Mouse (Mus musculus) left cerebral cortex, postnatal 10 days (tissue): ENCODE measurements around the gene Fmnl2. TPM values are rescaled to one million over a fixed set of nuclear protein-coding genes. Genes with fewer than 3 reads are reported as not detected.

Experiments used
- DNase-seq, 2 experiments: peaks; one replicate each; pipeline ENCODE4 v3.0.0; 2021 to 2022; ENCODE audit warnings: low spot score in 2 of 2, mixed read lengths in 1 of 2; ENCODE audit errors: extremely low spot score in 1 of 2
- intact Hi-C: fragments of 180-260 bp; cut with DNase I; formaldehyde crosslinking; loops from one replicate; pipeline ENCODE4 v1.15.1; 2025
- total RNA-seq, 2 experiments: library from RNA; stranded (reverse); gene quantifications; 2 replicates each; pipeline ENCODE4 v1.2.3; 2021

Gene Fmnl2
- total RNA-seq, 2 experiments from 2014 or later = 41.5 to 42.7 TPM

- no peak for DNase-seq
- intact Hi-C loops = no loop called here
Measured at GRCm38 (mm10) chr2:52993241-52993640, 135.6 kb downstream of the Fmnl2 start.

GRCm38 (mm10) chr2:52994526-52994925 lies 136.9 kb downstream of the Fmnl2 start:
- intact Hi-C loops = no loop called here
- no peak for DNase-seq

- DNase-seq = no peak
- intact Hi-C loops = no loop called here
Measured at GRCm38 (mm10) chr2:52997955-52998750, 140.5 kb downstream of the Fmnl2 start.

GRCm38 (mm10) chr2:52999524-52999969 lies 141.9 kb downstream of the Fmnl2 start:
- no peak for DNase-seq
- intact Hi-C loops = no loop called here

- no peak for DNase-seq
- intact Hi-C loops = no loop called here
Measured at GRCm38 (mm10) chr2:53000446-53000845, 142.8 kb downstream of the Fmnl2 start.

GRCm38 (mm10) chr2:53006161-53006560 lies 148.5 kb downstream of the Fmnl2 start:
- intact Hi-C loops = loop anchor here (5.0 kb wide), 2 partner anchors 76 to 149 kb away; partner anchors contain the start of gene Fmnl2

GRCm38 (mm10) chr2:53007142-53007541 lies 149.5 kb downstream of the Fmnl2 start:
- intact Hi-C loops = loop anchor here (5.0 kb wide), 2 partner anchors 75 to 150 kb away; partner anchors contain the start of gene Fmnl2
- DNase-seq = peak in 1 of 2 experiments; percentile 77

More at GRCm38 (mm10) chr2:53006161-53006560, 148.5 kb downstream of the Fmnl2 start:
- no peak for DNase-seq

DNA sequence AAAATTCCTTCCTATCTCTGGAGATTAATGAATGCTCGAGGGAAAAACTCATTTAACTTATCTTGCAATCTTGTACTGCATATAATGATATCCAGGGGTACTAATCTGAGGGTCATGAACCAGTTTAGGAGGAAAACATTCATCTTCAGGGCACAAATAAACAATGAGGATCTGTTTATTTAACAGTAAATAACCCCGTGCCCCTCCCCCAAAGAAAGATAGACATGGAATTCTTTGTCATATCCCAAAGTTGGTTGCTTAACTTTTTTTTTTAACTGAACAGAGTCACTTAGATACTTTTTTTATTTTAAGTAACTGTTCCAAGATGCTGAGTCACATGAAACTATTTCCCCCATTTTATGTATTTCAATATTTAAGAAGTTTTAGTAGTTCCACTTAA lies 155.4 kb downstream of the Fmnl2 start:
- no peak for DNase-seq

DNA sequence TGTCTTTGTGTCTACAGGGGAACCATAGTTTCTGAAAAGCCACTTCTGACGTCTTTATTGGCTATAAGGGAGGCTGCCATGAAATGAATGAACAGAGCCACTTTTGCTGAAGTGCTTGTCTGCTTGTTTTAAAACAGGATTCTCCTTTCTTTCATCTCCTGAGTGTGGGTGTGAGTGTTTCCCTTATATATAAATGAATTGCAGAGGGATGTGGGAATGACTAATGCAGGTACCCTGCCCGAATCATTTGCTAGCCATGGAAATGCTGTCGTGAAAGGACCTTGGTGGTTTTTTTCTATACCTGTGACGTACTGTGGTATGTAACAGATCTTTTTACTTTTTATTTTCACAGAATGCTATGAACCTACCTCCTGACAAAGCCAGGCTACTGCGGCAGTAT lies 156.8 kb downstream of the Fmnl2 start:
- intact Hi-C loops = no loop called here
- no peak for DNase-seq

More for the DNA sequence above, 155.4 kb downstream of the Fmnl2 start:
- intact Hi-C loops = no loop called here

DNA sequence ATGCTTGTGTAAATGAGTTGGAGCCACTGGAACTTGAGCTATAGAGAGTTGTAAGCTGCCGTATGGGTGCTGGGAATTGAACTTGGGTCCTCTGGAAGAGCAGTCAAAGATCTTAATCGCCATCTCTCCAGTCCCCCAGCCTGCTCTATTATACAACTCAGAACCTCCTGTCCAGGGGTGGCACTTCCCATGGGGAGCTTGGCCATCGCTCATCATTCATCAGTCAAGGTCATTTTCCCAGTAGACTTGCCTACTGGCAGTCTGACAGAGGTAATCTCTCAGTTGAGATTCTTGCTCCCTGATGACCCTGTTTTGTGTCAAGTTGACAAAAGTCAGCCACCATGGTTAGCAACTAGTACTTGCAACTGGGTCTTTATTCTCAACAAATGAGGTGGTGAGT lies 165.3 kb downstream of the Fmnl2 start:
- no peak for DNase-seq
- intact Hi-C loops = no loop called here

- DNase-seq = no peak
- intact Hi-C loops = no loop called here
Measured at GRCm38 (mm10) chr2:53026056-53026769, 168.6 kb downstream of the Fmnl2 start.

DNA sequence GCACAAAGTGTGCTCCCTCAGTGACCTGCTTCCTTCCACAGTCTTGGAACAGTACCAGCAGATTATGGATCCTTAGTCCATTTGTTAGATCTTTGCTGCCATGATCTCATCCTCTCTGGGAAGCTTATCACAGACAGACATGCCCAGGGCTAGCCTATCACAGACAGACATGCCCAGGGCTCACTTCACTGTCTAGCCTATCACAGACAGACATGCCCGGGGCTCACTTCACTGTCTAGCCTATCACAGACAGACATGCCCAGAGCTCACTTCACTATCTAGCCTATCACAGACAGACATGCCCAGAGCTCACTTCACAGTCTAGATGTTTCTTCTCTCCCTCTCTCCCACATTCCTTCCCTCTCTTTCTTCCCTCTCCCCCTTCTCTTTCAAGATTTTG lies 171.2 kb downstream of the Fmnl2 start:
- intact Hi-C loops = no loop called here
- DNase-seq = no peak

DNA sequence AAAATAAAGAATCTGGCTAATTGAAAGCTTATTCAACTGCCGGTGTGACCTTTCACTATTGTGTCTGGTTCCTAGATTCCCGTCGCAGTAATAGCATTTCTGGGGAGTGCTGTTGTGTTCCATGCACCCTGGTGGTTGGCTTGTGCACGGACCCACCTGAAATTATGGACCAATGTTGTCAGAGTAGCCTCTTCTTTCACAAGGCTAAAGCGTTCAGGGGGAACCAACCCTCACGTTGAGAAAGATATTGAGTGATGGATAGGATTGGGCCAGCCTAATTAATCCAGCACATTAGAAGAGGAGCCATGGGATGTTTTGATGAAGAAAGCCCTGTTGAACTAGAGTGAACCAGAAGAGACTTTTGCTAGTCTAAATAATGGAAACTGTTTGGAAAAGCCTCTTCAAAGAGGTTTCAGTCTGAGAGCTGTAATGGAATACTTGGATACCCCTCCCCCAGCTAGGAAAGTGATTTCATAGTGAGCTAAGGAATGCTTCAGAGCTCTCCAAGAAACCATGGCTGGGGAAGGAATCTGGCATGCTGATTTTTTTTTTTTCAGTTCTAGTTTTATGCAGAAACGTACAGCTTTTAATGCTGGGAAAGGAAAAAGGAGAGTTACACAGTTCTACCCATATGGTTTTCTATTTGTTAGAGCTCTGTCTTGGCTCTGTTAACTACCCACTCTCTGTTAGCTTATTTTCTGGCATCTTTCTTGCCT lies 172.2 kb downstream of the Fmnl2 start:
- intact Hi-C loops = no loop called here
- DNase-seq = peak in 1 of 2 experiments; percentile 63

- DNase-seq = peak in 1 of 2 experiments; percentile 33
Measured at GRCm38 (mm10) chr2:53030432-53030826, 172.8 kb downstream of the Fmnl2 start.

GRCm38 (mm10) chr2:53038253-53038652 lies 180.6 kb downstream of the Fmnl2 start:
- intact Hi-C loops = no loop called here

More at GRCm38 (mm10) chr2:53030432-53030826, 172.8 kb downstream of the Fmnl2 start:
- intact Hi-C loops = no loop called here

DNA sequence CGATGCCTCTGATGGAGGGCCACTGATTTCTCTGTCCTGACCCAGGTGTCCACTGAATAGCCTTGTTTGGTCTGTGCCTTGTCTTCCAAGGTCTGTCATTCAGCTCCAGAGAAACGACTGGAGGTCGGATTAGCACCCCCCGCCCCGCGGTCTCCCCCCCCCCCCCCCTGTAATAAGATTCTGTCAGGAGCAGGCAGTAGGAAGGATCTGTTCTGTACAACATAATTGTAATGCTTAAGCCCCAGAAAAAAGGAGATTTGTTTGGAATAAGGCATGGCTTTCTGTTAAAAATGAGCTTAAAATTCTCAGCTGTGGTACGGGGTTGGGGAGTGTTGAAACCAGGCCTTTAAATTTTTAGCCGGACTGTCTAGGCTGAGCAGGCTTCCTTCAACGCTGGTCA lies 181.1 kb downstream of the Fmnl2 start:
- no peak for DNase-seq
- intact Hi-C loops = no loop called here

More at GRCm38 (mm10) chr2:53038253-53038652, 180.6 kb downstream of the Fmnl2 start:
- no peak for DNase-seq

DNA sequence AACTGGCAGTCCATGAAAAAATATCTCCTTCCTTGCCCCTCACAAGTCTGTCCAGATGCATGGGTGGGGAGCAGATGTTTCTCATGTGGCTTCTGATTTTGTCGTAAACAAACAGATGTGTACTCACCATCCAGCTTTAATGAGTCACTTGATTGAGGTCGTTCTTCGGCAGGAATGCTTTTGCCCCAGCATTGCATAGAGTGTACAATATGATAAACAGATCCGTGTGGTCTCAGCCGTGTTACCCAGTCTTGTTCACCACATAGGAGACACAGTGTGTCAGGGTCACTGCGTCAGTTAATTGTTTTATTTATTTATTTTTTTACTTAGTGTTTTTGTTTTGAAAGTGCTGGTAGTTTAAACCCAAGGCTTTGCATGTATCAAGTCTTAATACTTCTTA lies 189.4 kb downstream of the Fmnl2 start:
- intact Hi-C loops = no loop called here
- DNase-seq = no peak

- intact Hi-C loops = no loop called here
- DNase-seq = no peak
Measured at GRCm38 (mm10) chr2:53047749-53048387, 190.2 kb downstream of the Fmnl2 start.

DNA sequence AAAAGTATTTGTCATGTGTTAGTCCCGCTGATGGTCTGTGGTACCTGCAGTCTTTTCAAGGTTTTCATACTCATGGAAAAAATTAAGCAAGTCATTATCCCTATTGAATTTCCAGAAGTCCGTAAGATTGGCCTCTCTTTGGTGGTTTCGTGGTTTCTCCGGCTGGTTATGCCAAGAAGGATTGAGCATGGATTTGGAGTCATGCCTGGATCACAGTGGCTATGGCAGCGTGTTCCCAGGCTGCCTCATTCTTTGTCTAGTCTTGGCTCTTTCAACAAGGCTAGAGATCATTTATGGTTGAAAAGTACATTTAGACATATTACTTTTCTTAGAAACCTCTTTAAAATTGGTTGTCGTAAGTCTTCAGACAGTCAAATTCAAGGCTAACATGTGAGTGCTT lies 192.7 kb downstream of the Fmnl2 start:
- DNase-seq = no peak
- intact Hi-C loops = no loop called here
